Mouse (Mus musculus) macrophage (primary cell): ENCODE data around the gene Nt5c3b. TPM values are rescaled to one million over a fixed set of nuclear protein-coding genes. Genes with fewer than 3 reads are reported as not detected.

Experiments
- H3K27ac ChIP-seq: fragments of 350-480 bp; formaldehyde crosslinking; 2 replicates; pipeline ENCODE4 v1.9.0; 2021
- H3K36me3 ChIP-seq: fragments of 350-480 bp; formaldehyde crosslinking; 2 replicates; pipeline ENCODE4 v1.9.0; 2021; ENCODE audit errors: inconsistent target
- H3K4me3 ChIP-seq: fragments of 350-480 bp; formaldehyde crosslinking; 2 replicates; pipeline ENCODE4 v1.9.0; 2021; ENCODE audit errors: inconsistent target
- H3K79me2 ChIP-seq: fragments of 350-480 bp; formaldehyde crosslinking; 2 replicates; pipeline ENCODE4 v1.9.0; 2021; ENCODE audit errors: inconsistent target
- WGBS: methylation state at CpG from one replicate; pipeline ENCODE4 v1.1.7; 2026; ENCODE audit warnings: inconsistent platforms; ENCODE audit not compliant: missing documents; 5-methylcytosine and 5-hydroxymethylcytosine counted together
- polyA plus RNA-seq: library from polyadenylated mRNA; stranded (reverse); fragments of 250-400 nt; gene quantifications from 3 replicates; pipeline ENCODE4 v1.2.4, GENCODE M21; 2018; ENCODE audit warnings: inconsistent platforms

The Nt5c3b gene
- polyA plus RNA-seq, 1 experiment from 2014 or later = 13.4 TPM

GRCm38 (mm10) chr11:100388588-100388987 is 53.0 kb downstream of the Nt5c3b start:
- Histone ChIP-seq H3K27ac (no peak overlapping the region), H3K79me2 (no peaks in the 10 kb centered on the region), H3K4me3 (no peak overlapping the region), H3K36me3 (no peaks in the 10 kb centered on the region)
- 85% methylated on average over 6 of the region's 6 CpGs for WGBS

GRCm38 (mm10) chr11:100387589-100388375 is 53.8 kb downstream of the Nt5c3b start:
- Histone ChIP-seq H3K36me3 (no peaks in the 10 kb centered on the region), H3K27ac (no peak overlapping the region), H3K79me2 (no peaks in the 10 kb centered on the region), H3K4me3 (no peak overlapping the region)
- 83% methylated on average over 14 of the region's 14 CpGs for WGBS

- Histone ChIP-seq H3K79me2 (no peaks in the 10 kb centered on the region), H3K36me3 (no peaks in the 10 kb centered on the region), H3K27ac (no peak overlapping the region), H3K4me3 (no peak overlapping the region)
- WGBS = 89% methylated on average over 6 of the region's 6 CpGs
Measured at GRCm38 (mm10) chr11:100387111-100387510, 54.5 kb downstream of the Nt5c3b start.

- Histone ChIP-seq H3K4me3 (no peak overlapping the region), H3K79me2 (no peaks in the 10 kb centered on the region), H3K36me3 (no peaks in the 10 kb centered on the region), H3K27ac (no peak overlapping the region)
- WGBS = 85% methylated on average over 5 of the region's 5 CpGs
Measured at GRCm38 (mm10) chr11:100386586-100386985, 55.0 kb downstream of the Nt5c3b start.

GRCm38 (mm10) chr11:100385016-100385415 is 56.6 kb downstream of the Nt5c3b start:
- Histone ChIP-seq H3K79me2 (no peaks in the 10 kb centered on the region), H3K36me3 (no peaks in the 10 kb centered on the region), H3K4me3 (no peak overlapping the region), H3K27ac (no peak overlapping the region)
- WGBS = 94% methylated on average over 3 of the region's 3 CpGs

- Histone ChIP-seq H3K36me3 (no peaks in the 10 kb centered on the region), H3K27ac (no peak overlapping the region), H3K4me3 (no peak overlapping the region), H3K79me2 (no peaks in the 10 kb centered on the region)
- WGBS = 85% methylated on average over 6 of the region's 6 CpGs
Measured at GRCm38 (mm10) chr11:100382682-100383081, 58.9 kb downstream of the Nt5c3b start.

GRCm38 (mm10) chr11:100379311-100379710 is 62.3 kb downstream of the Nt5c3b start:
- no peak overlapping the region for H3K27ac ChIP-seq
- 78% methylated on average over 4 of the region's 4 CpGs for WGBS
- no peak overlapping the region for H3K4me3 ChIP-seq
- H3K36me3 ChIP-seq = no peaks in the 10 kb centered on the region
- no peaks in the 10 kb centered on the region for H3K79me2 ChIP-seq

- Histone ChIP-seq H3K27ac (no peak overlapping the region), H3K36me3 (no peaks in the 10 kb centered on the region), H3K4me3 (no peak overlapping the region), H3K79me2 (no peaks in the 10 kb centered on the region)
- WGBS = 77% methylated on average over 5 of the region's 5 CpGs
Measured at GRCm38 (mm10) chr11:100378446-100378845, 63.2 kb downstream of the Nt5c3b start.

GRCm38 (mm10) chr11:100377989-100378388 is 63.6 kb downstream of the Nt5c3b start:
- Histone ChIP-seq H3K27ac (no peak overlapping the region), H3K4me3 (no peak overlapping the region), H3K36me3 (no peaks in the 10 kb centered on the region), H3K79me2 (no peaks in the 10 kb centered on the region)
- 90% methylated on average over 14 of the region's 14 CpGs for WGBS

GRCm38 (mm10) chr11:100376746-100377389 is 64.7 kb downstream of the Nt5c3b start:
- Histone ChIP-seq H3K79me2 (no peaks in the 10 kb centered on the region), H3K27ac (no peak overlapping the region), H3K4me3 (no peak overlapping the region), H3K36me3 (no peaks in the 10 kb centered on the region)
- WGBS = 96% methylated on average over 21 of the region's 21 CpGs

- Histone ChIP-seq H3K27ac (no peak overlapping the region), H3K79me2 (no peaks in the 10 kb centered on the region), H3K4me3 (no peak overlapping the region), H3K36me3 (no peaks in the 10 kb centered on the region)
- 84% methylated on average over 4 of the region's 4 CpGs for WGBS
Measured at GRCm38 (mm10) chr11:100376005-100376404, 65.6 kb downstream of the Nt5c3b start.

- Histone ChIP-seq H3K36me3 (no peaks in the 10 kb centered on the region), H3K79me2 (no peaks in the 10 kb centered on the region), H3K27ac (no peak overlapping the region), H3K4me3 (no peak overlapping the region)
- 97% methylated on average over 8 of the region's 9 CpGs for WGBS
Measured at GRCm38 (mm10) chr11:100375127-100375526, 66.5 kb downstream of the Nt5c3b start.

Other genes with a start within 250 kb of the Nt5c3b start
- gene Krt9, start 248.6 kb downstream of the Nt5c3b start, polyA plus RNA-seq = not detected in 3 replicates
- not detected in 3 replicates for gene Krt14, start 234.3 kb downstream of the Nt5c3b start, polyA plus RNA-seq
- gene Krt16, start 192.9 kb downstream of the Nt5c3b start, polyA plus RNA-seq = not detected in 3 replicates
- not detected in 3 replicates for gene Krt17, start 180.8 kb downstream of the Nt5c3b start, polyA plus RNA-seq
- not detected in 3 replicates for gene Krt42, start 171.9 kb downstream of the Nt5c3b start, polyA plus RNA-seq
- gene Eif1, start 121.9 kb downstream of the Nt5c3b start, polyA plus RNA-seq = 204 to 466 TPM (median 355 TPM) in 3 replicates
- not detected in 3 replicates for gene Gast, start 107.4 kb downstream of the Nt5c3b start, polyA plus RNA-seq
- 0.36 to 0.81 TPM in 2 of 3 replicates, not detected in the other for gene Hap1, start 85.7 kb downstream of the Nt5c3b start, polyA plus RNA-seq
- 2.6 to 3.1 TPM (median 2.9 TPM) in 3 replicates for gene Jup, start 44.0 kb downstream of the Nt5c3b start, polyA plus RNA-seq
- 0.10 TPM in 1 of 3 replicates, not detected in the others for gene P3h4, start 27.0 kb downstream of the Nt5c3b start, polyA plus RNA-seq
- gene Fkbp10, start 26.1 kb downstream of the Nt5c3b start, polyA plus RNA-seq = not detected in 3 replicates
- 0.07 TPM in 1 of 3 replicates, not detected in the others for gene Klhl10, start 109 bp upstream of the Nt5c3b start, polyA plus RNA-seq
- gene Klhl11, start 30.9 kb upstream of the Nt5c3b start, polyA plus RNA-seq = 2.1 to 4.8 TPM (median 4.6 TPM) in 3 replicates
- gene Acly, start 86.2 kb upstream of the Nt5c3b start, polyA plus RNA-seq = 70.4 to 111 TPM (median 89.5 TPM) in 3 replicates
- 0.11 to 0.12 TPM in 2 of 3 replicates, not detected in the other for gene Ttc25, start 103.8 kb upstream of the Nt5c3b start, polyA plus RNA-seq
- 26.5 to 58.0 TPM (median 47.3 TPM) in 3 replicates for gene Cnp, start 133.1 kb upstream of the Nt5c3b start, polyA plus RNA-seq
- 44.7 to 60.7 TPM (median 47.9 TPM) in 3 replicates for gene Nkiras2, start 177.4 kb upstream of the Nt5c3b start, polyA plus RNA-seq
- gene Dnajc7, start 178.4 kb upstream of the Nt5c3b start, polyA plus RNA-seq = 134 to 172 TPM (median 137 TPM) in 3 replicates